Mouse (Mus musculus): ENCODE measurements around the gene Rdm1. TPM values are rescaled to one million over a fixed set of nuclear protein-coding genes. Genes with fewer than 3 reads are reported as not detected.
"Not testable (repeated sequence)": the region's sequence is repeated elsewhere in the genome, so short reads cannot be mapped to it uniquely, and the experiment has no call there.

Gene Rdm1
- polyA plus RNA-seq, 1 experiment from 2014 or later: 38.5 TPM

DNA sequence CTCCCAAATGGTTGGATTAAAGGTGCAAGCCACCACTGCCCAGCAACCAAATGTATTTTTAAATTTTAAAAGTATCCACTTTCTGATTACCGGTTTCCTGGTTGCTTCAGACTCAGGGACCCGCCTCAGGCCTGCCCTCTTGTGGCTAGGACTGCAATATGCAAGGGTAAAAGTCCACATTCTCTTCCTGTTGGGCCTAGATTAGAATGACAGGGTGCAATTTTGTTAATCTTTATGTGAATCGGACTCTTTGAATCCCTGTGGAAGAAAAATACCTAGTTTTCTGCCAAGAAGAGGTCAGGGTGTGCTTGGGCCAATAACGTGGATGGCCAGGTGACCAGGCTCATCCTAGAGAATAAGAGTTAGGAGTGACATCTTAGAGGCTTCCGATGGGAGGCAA is 37.6 kb upstream of the Rdm1 start:
- Histone ChIP-seq H3K27me3 (replicated peaks; ENCODE audit: control insufficient read depth, insufficient read depth, low read length) (no peaks in the 10 kb centered on the region), H3K4me2 (ENCODE audit: low read length) (no peak overlapping the region), H3K27ac (ENCODE audit: low read depth, low read length) (no peak overlapping the region), H3K36me3 (ENCODE audit: control insufficient read depth, insufficient read depth, low read length) (no peaks in the 10 kb centered on the region), H3K4me1 (ENCODE audit: control insufficient read depth, insufficient read depth, low read length) (no peaks in the 10 kb centered on the region), H3K9ac (ENCODE audit: low read length) (no peak overlapping the region), H3K4me3 (ENCODE audit: low read depth, low read length) (no peak overlapping the region), H3K9me3 (replicated peaks; ENCODE audit: control insufficient read depth, low read length) (no peaks in the 10 kb centered on the region)
- DNase-seq (ENCODE audit: low spot score): peak; percentile 59
- WGBS: 34% methylated on average over 5 of the region's 5 CpGs
- no peak for ATAC-seq

DNA sequence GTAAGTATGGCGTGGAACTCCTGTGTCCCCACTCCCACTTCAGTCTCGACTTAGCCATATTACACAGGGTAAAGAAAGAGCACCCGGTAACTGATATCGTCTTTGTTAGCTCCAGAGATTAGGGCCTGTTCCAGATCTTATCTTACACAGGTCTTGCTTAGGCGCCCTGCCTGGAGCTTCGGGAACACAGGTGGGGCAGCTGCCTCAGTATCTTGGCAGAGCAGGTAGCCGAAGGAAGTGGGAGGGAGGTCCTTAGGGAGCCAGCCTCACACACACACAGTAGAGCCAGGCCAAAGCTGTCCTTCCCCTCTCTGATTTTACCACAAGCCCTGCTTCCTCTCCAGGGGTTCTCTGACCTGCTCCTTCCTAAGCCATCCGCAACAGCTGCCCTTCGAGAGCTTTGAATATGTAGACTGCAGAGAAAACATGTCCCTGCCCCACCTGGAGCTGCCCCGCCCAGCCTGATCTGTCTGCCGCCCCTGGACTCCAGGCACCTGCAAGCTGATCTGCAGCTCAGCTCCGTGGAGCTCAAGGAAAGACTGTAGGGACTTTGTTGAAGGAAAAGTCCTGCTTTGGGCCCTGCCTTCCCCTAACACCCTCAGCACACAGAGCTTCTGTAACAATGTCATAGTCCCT is 36.9 kb upstream of the Rdm1 start:
- Histone ChIP-seq H3K36me3 (ENCODE audit: control insufficient read depth, insufficient read depth, low read length) (no peaks in the 10 kb centered on the region), H3K9ac (ENCODE audit: low read length) (no peak overlapping the region), H3K9me3 (replicated peaks; ENCODE audit: control insufficient read depth, low read length) (no peaks in the 10 kb centered on the region), H3K4me1 (ENCODE audit: control insufficient read depth, insufficient read depth, low read length) (no peaks in the 10 kb centered on the region), H3K4me3 (ENCODE audit: low read depth, low read length) (no peak overlapping the region), H3K27me3 (replicated peaks; ENCODE audit: control insufficient read depth, insufficient read depth, low read length) (no peaks in the 10 kb centered on the region), H3K27ac (ENCODE audit: low read depth, low read length) (no peak overlapping the region), H3K4me2 (ENCODE audit: low read length) (no peak overlapping the region)
- ATAC-seq (no peak), DNase-seq (ENCODE audit: low spot score) (no peak)
- WGBS: 84% methylated on average over 12 of the region's 12 CpGs

- DNase-seq (ENCODE audit: low spot score): no peak
- Histone ChIP-seq H3K36me3 (ENCODE audit: control insufficient read depth, insufficient read depth, low read length) (no peaks in the 10 kb centered on the region), H3K9ac (ENCODE audit: low read length) (no peak within 1 kb of the TSS), H3K4me1 (ENCODE audit: control insufficient read depth, insufficient read depth, low read length) (no peaks in the 10 kb centered on the region), H3K9me3 (replicated peaks; ENCODE audit: control insufficient read depth, low read length) (no peaks in the 10 kb centered on the region), H3K27me3 (replicated peaks; ENCODE audit: control insufficient read depth, insufficient read depth, low read length) (no peaks in the 10 kb centered on the region), H3K4me2 (ENCODE audit: low read length) (no peak within 1 kb of the TSS), H3K4me3 (ENCODE audit: low read depth, low read length) (no peak within 1 kb of the TSS), H3K27ac (ENCODE audit: low read depth, low read length) (no peak within 1 kb of the TSS)
- ATAC-seq: no peak
- WGBS: 79% methylated on average over 6 of the region's 6 CpGs
These were observed 27.8 kb upstream of the Rdm1 start, which contains the start of gene Gm11634 for GRCm38 (mm10) chr11:101599156-101599555. Gm11634 (minus strand) TSS chr11:101599256.

- no peaks in the 10 kb centered on the region for H3K27me3 ChIP-seq (replicated peaks; ENCODE audit: control insufficient read depth, insufficient read depth, low read length)
These were observed 24.5 kb upstream of the Rdm1 start for GRCm38 (mm10) chr11:101602491-101602890.

DNA sequence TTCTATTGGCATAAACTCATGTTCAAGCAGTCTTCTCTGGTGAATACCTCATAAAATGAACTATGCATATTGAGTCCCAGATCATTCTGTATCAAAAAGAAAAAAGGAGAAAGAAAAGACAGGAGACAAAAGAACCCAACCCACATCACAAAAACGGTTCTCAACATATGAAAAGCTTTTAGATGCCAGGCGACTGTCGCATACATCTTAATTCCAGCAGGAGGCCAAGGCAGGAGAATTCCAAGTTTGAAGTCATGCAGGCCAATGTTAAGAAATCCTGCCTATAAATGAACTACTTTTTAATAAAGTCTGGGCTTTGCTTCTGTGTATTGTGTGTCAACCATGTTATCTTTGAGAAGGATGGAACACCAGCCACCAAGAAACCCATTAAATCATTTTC is 22.9 kb upstream of the Rdm1 start:
- Histone ChIP-seq H3K36me3 (ENCODE audit: control insufficient read depth, insufficient read depth, low read length) (no peaks in the 10 kb centered on the region), H3K9me3 (replicated peaks; ENCODE audit: control insufficient read depth, low read length) (no peaks in the 10 kb centered on the region), H3K4me1 (ENCODE audit: control insufficient read depth, insufficient read depth, low read length) (no peaks in the 10 kb centered on the region), H3K27ac (ENCODE audit: low read depth, low read length) (no peak overlapping the region; the same call in 1 of the 2 replicates), H3K27me3 (replicated peaks; ENCODE audit: control insufficient read depth, insufficient read depth, low read length) (no peaks in the 10 kb centered on the region), H3K4me3 (ENCODE audit: low read depth, low read length) (peak overlapping the region; percentile 23), H3K9ac (ENCODE audit: low read length) (no peak overlapping the region), H3K4me2 (ENCODE audit: low read length) (peak overlapping the region; percentile 41)
- DNase-seq (ENCODE audit: low spot score): no peak
- ATAC-seq: peak; percentile 23; the same call in 1 of the 2 replicates
- WGBS: under 1% methylated on average over 3 of the region's 3 CpGs

More at GRCm38 (mm10) chr11:101602491-101602890, 24.5 kb upstream of the Rdm1 start:
- no peaks in the 10 kb centered on the region for H3K9me3 ChIP-seq (replicated peaks; ENCODE audit: control insufficient read depth, low read length)
- DNase-seq (ENCODE audit: low spot score) (peak; percentile 59), ATAC-seq (no peak)
- no peaks in the 10 kb centered on the region for H3K36me3 ChIP-seq (ENCODE audit: control insufficient read depth, insufficient read depth, low read length)
- H3K4me1 ChIP-seq (ENCODE audit: control insufficient read depth, insufficient read depth, low read length): no peaks in the 10 kb centered on the region
- no peak overlapping the region for H3K4me2 ChIP-seq (ENCODE audit: low read length)
- WGBS: 19% methylated on average over 3 of the region's 3 CpGs
- no peak overlapping the region for H3K4me3 ChIP-seq (ENCODE audit: low read depth, low read length)
- no peak overlapping the region for H3K9ac ChIP-seq (ENCODE audit: low read length)
- no peak overlapping the region for H3K27ac ChIP-seq (ENCODE audit: low read depth, low read length)

- WGBS: 1% methylated on average over 30 of the region's 30 CpGs
- peak overlapping the region; percentile 54; the same call in 1 of the 2 replicates for H3K9ac ChIP-seq (ENCODE audit: low read length)
- H3K4me1 ChIP-seq (ENCODE audit: control insufficient read depth, insufficient read depth, low read length): not testable (repeated sequence)
These were observed 22.2 kb upstream of the Rdm1 start for GRCm38 (mm10) chr11:101604531-101605453.

DNA sequence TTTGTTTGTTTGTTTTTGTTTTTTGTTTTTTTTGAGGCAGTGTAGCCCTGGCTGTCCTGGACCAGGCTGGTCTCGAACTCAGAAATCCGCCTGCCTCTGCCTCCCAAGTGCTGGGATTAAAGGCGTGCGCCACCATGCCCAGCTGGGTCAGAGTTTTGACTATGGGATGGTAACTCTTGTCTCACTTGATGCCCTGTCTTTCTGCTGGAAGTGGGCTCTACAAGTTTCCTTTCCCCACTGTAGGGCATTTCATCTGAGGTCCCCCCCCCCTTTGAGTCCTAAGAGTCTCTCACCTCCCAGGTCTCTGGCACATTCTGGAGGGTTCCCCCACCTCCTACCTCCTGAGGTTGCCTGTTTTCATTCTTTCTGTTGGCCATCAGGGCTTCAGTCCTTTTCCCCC is 19.9 kb upstream of the Rdm1 start:
- H3K27ac ChIP-seq (ENCODE audit: low read depth, low read length); H3K4me3 ChIP-seq (ENCODE audit: low read depth, low read length); H3K4me1 ChIP-seq (ENCODE audit: control insufficient read depth, insufficient read depth, low read length); H3K9me3 ChIP-seq (replicated peaks; ENCODE audit: control insufficient read depth, low read length); H3K27me3 ChIP-seq (replicated peaks; ENCODE audit: control insufficient read depth, insufficient read depth, low read length); H3K4me2 ChIP-seq (ENCODE audit: low read length); H3K36me3 ChIP-seq (ENCODE audit: control insufficient read depth, insufficient read depth, low read length); ATAC-seq; H3K9ac ChIP-seq (ENCODE audit: low read length); DNase-seq (ENCODE audit: low spot score): not testable (repeated sequence)
- 94% methylated on average over 4 of the region's 4 CpGs for WGBS

More at GRCm38 (mm10) chr11:101604531-101605453, 22.2 kb upstream of the Rdm1 start:
- Histone ChIP-seq H3K27ac (ENCODE audit: low read depth, low read length) (peak overlapping the region; percentile 61; the same call in 1 of the 2 replicates), H3K4me3 (ENCODE audit: low read depth, low read length) (peak overlapping the region; percentile 23), H3K4me2 (ENCODE audit: low read length) (peak overlapping the region; percentile 41)
- not testable (repeated sequence) for H3K27me3 ChIP-seq (replicated peaks; ENCODE audit: control insufficient read depth, insufficient read depth, low read length); H3K36me3 ChIP-seq (ENCODE audit: control insufficient read depth, insufficient read depth, low read length); H3K9me3 ChIP-seq (replicated peaks; ENCODE audit: control insufficient read depth, low read length)
- peak; percentile 93 for ATAC-seq
- DNase-seq (ENCODE audit: low spot score): peak; percentile 85

DNA sequence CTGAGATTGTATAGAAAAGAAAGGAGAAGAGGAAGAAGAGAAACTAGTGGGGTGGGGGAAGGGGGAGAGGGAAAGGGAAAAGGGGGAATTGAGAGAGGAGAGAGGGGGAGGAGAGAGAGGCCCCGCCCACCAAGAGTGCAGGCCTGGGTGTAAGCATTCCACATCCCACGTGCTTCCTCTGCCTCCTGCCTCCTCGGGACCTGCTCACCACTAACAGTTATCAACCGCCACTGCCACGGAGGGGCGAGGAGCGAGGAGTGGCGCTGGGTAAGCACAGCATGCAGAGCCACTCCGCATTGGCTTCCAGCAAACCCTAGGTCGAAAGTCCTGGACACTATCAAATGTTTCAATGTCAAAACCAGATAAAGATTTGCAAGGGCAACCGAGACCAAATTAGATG is 16.6 kb upstream of the Rdm1 start:
- H3K27me3 ChIP-seq (replicated peaks; ENCODE audit: control insufficient read depth, insufficient read depth, low read length): no peaks in the 10 kb centered on the region
- 47% methylated on average over 11 of the region's 11 CpGs for WGBS
- ATAC-seq: no peak

More for the DNA sequence above, 16.6 kb upstream of the Rdm1 start:
- Histone ChIP-seq H3K4me1 (ENCODE audit: control insufficient read depth, insufficient read depth, low read length) (peaks cover 9% of the 10 kb centered on the region), H3K4me2 (ENCODE audit: low read length) (no peak overlapping the region), H3K27ac (ENCODE audit: low read depth, low read length) (no peak overlapping the region), H3K9me3 (replicated peaks; ENCODE audit: control insufficient read depth, low read length) (no peaks in the 10 kb centered on the region), H3K9ac (ENCODE audit: low read length) (no peak overlapping the region), H3K36me3 (ENCODE audit: control insufficient read depth, insufficient read depth, low read length) (no peaks in the 10 kb centered on the region), H3K4me3 (ENCODE audit: low read depth, low read length) (no peak overlapping the region)
- DNase-seq (ENCODE audit: low spot score): no peak

Measured in forebrain, embryonic 14.5 days (tissue).